Mouse (Mus musculus): ENCODE results near the gene Cenpc1. TPM values are rescaled to one million over a fixed set of nuclear protein-coding genes. Genes with fewer than 3 reads are reported as not detected.
A peak's percentile ranks its signal among the peaks of the same experiment; 100 is the strongest.

Cenpc1 gene
- total and polyA plus RNA-seq, 3 experiments, result 14.1 to 30.6 (median 20.6) TPM

- Histone ChIP-seq H3K27me3 (replicated peaks) (no peaks in the 10 kb centered on the region), H3K27ac (ENCODE audit: insufficient read depth, low read depth) (peak overlapping the region; percentile 30), H3K36me3 (replicated peaks in 1 of 2; ENCODE audit: control insufficient read depth in 1 of 2, insufficient read depth in 1 of 2, low read length in 1 of 2) (no peaks in the 10 kb centered on the region), H3K4me2 (ENCODE audit: insufficient read depth, low read depth, poor library complexity, severe bottlenecking) (peak overlapping the region; percentile 98), H3K4me1 (ENCODE audit: control insufficient read depth in 1 of 2, insufficient read depth in 2 of 2) (peaks cover 4 to 20% of the 10 kb centered on the region in 2 experiments; a peak in 3 of 4 replicates), H3K79me2 (replicated peaks; ENCODE audit: control insufficient read depth, extremely low read depth, insufficient read depth, poor library complexity, severe bottlenecking) (peaks cover 23% of the 10 kb centered on the region), H3K9ac (ENCODE audit: insufficient read depth, low read depth) (peak overlapping the region; percentile 84), H3K9me3 (replicated peaks; ENCODE audit: low read length) (no peaks in the 10 kb centered on the region), H3K4me3 (replicated peaks in 1 of 3; ENCODE audit: low read depth in 2 of 3, low read length in 2 of 3, poor library complexity in 1 of 3) (peak overlapping the region; percentile 74 to 81 (median 76))
- dilution Hi-C loops (cut with MboI; ENCODE audit: extremely low pct_ligation_motif_present, extremely low pct_unique_long_range_greater_than_20kb, low sequenced_read_pairs) (no loop called here), in situ Hi-C loops (cut with MboI; ENCODE audit: low pct_ligation_motif_present, low pct_unique_long_range_greater_than_20kb, low sequenced_read_pairs) (loop anchor here (5.0 kb wide), 1 partner anchor 111 kb away; no protein-coding TSS in a partner anchor)
- TF ChIP-seq BHLHE40 (IDR thresholded peaks at IDR 0.05; ENCODE audit: low read depth, low read length), result peak; percentile 53
- TF ChIP-seq USF1 (IDR thresholded peaks at IDR 0.05; ENCODE audit: low read depth, low read length), result peak; percentile 74
- TF ChIP-seq MAX (IDR thresholded peaks at IDR 0.05; ENCODE audit: low read length), result peak; percentile 66; the same call in 1 of the 2 replicates
- no peak for TF ChIP-seq POLR2AphosphoS2 (IDR thresholded peaks at IDR 0.05; ENCODE audit: low read depth, low read length)
- TF ChIP-seq HCFC1 (IDR thresholded peaks at IDR 0.05; ENCODE audit: low read depth, low read length), result no peak; the same call in 1 of the 2 replicates
- peak; percentile 19; the same call in 1 of the 2 replicates for TF ChIP-seq ZC3H11A (IDR thresholded peaks at IDR 0.05; ENCODE audit: low read depth, low read length)
- no peak for TF ChIP-seq E2F4 (IDR thresholded peaks at IDR 0.05; ENCODE audit: insufficient replicate concordance, low read depth, low read length)
- no peak for TF ChIP-seq KAT2A (IDR thresholded peaks at IDR 0.05; ENCODE audit: insufficient replicate concordance, low read length)
- TF ChIP-seq TBP (conservative IDR thresholded peaks at IDR 0.05; ENCODE audit: low read depth, low read length), result peak; percentile 92
- peak; percentile 76 for TF ChIP-seq USF2 (conservative IDR thresholded peaks at IDR 0.05; ENCODE audit: low read depth, low read length)
- DNase-seq (ENCODE audit: extremely low read depth), result peak; percentile 45
These were observed 630 bp upstream of the Cenpc1 start for GRCm38 (mm10) chr5:86065876-86066550.

GRCm38 (mm10) chr5:86063501-86063900 is 1.9 kb downstream of the Cenpc1 start:
- Histone ChIP-seq H3K79me2 (replicated peaks; ENCODE audit: control insufficient read depth, extremely low read depth, insufficient read depth, poor library complexity, severe bottlenecking) (peaks cover 23% of the 10 kb centered on the region), H3K36me3 (replicated peaks in 1 of 2; ENCODE audit: control insufficient read depth in 1 of 2, insufficient read depth in 1 of 2, low read length in 1 of 2) (peaks cover 0 to 8% of the 10 kb centered on the region in 2 experiments), H3K4me3 (replicated peaks in 1 of 3; ENCODE audit: low read depth in 2 of 3, low read length in 2 of 3, poor library complexity in 1 of 3) (peak overlapping the region in 1 of 3 experiments; percentile 8), H3K9me3 (replicated peaks; ENCODE audit: low read length) (no peaks in the 10 kb centered on the region), H3K27me3 (replicated peaks) (no peaks in the 10 kb centered on the region), H3K4me1 (ENCODE audit: control insufficient read depth in 1 of 2, insufficient read depth in 2 of 2) (peaks cover 4 to 20% of the 10 kb centered on the region in 2 experiments; a peak in 3 of 4 replicates), H3K9ac (ENCODE audit: insufficient read depth, low read depth) (peak overlapping the region; percentile 62), H3K27ac (ENCODE audit: insufficient read depth, low read depth) (no peak overlapping the region), H3K4me2 (ENCODE audit: insufficient read depth, low read depth, poor library complexity, severe bottlenecking) (peak overlapping the region; percentile 86)
- TF ChIP-seq HCFC1 (IDR thresholded peaks at IDR 0.05; ENCODE audit: low read depth, low read length) (no peak), USF2 (conservative IDR thresholded peaks at IDR 0.05; ENCODE audit: low read depth, low read length) (no peak), BHLHE40 (IDR thresholded peaks at IDR 0.05; ENCODE audit: low read depth, low read length) (no peak), ETS1 (conservative IDR thresholded peaks at IDR 0.05; ENCODE audit: low read depth, low read length) (no peak), ZC3H11A (IDR thresholded peaks at IDR 0.05; ENCODE audit: low read depth, low read length) (no peak), POLR2A (IDR thresholded peaks at IDR 0.05; ENCODE audit: low read depth, low read length) (no peak), MEF2A (IDR thresholded peaks at IDR 0.05; ENCODE audit: borderline replicate concordance, low read depth, low read length) (no peak), MAFK (IDR thresholded peaks at IDR 0.05; ENCODE audit: insufficient replicate concordance, low read length) (no peak), MAZ (IDR thresholded peaks at IDR 0.05; ENCODE audit: low read depth, low read length) (no peak), USF1 (IDR thresholded peaks at IDR 0.05; ENCODE audit: low read depth, low read length) (no peak), SIN3A (IDR thresholded peaks at IDR 0.05; ENCODE audit: low read length) (no peak), KAT2A (IDR thresholded peaks at IDR 0.05; ENCODE audit: insufficient replicate concordance, low read length) (no peak), NELFE (IDR thresholded peaks at IDR 0.05; ENCODE audit: low read depth, low read length) (no peak), JUN (IDR thresholded peaks at IDR 0.05; ENCODE audit: insufficient read depth, low read depth, low read length) (no peak), ELF1 (IDR thresholded peaks at IDR 0.05; ENCODE audit: low read depth, low read length) (no peak), MXI1 (IDR thresholded peaks at IDR 0.05; ENCODE audit: low read depth, low read length) (no peak), MYC (IDR thresholded peaks at IDR 0.05; ENCODE audit: low read depth, low read length) (no peak), GABPA (IDR thresholded peaks at IDR 0.05; ENCODE audit: insufficient replicate concordance, low read depth, low read length) (no peak)
- in situ Hi-C loops (cut with MboI; ENCODE audit: low pct_ligation_motif_present, low pct_unique_long_range_greater_than_20kb, low sequenced_read_pairs) (no loop called here), dilution Hi-C loops (cut with MboI; ENCODE audit: extremely low pct_ligation_motif_present, extremely low pct_unique_long_range_greater_than_20kb, low sequenced_read_pairs) (no loop called here)
- no peak for DNase-seq (ENCODE audit: extremely low read depth)

All from CH12.LX (cell line).